Mouse (Mus musculus) layer of hippocampus, postnatal 14 days (tissue): ENCODE measurements at regions not wholly inside any gene's neighbourhood (a gene's known extent, or its start where the extent isn't known, plus 50 kb on each side); places are given as distances from the start of the nearest gene placed in this dataset.

Source experiments
- DNase-seq, 2 experiments: peaks; one replicate each; pipeline ENCODE4 v3.0.0; 2021 to 2022; ENCODE audit warnings: low spot score in 2 of 2, mixed read lengths in 1 of 2

- DNase-seq = no peak
Observed at GRCm38 (mm10) chr9:41328959-41329358, 167.5 kb upstream of the Ubash3b start.

DNA sequence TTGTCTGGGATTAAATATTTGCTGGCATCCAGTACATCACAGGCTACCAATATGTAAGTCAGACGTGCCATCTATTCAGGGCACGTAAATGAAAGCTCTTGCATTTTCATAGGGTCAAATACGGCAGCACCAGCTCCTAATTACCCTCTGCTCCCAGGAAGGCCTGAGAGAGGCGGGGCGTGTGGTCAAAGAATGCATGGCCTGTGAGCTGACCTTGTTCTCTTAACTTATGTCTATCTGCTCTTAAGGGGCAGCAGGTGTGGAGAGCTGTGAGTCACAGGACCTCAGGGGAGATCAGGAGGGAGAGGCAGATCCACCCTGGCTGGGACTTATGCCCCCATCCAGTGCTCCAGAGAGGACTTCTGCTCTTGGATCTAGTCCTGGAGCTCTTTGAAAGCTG, 167.0 kb upstream of the Ubash3b start:
- DNase-seq = no peak

- no peak for DNase-seq
Observed at GRCm38 (mm10) chr9:41328056-41328455, 166.6 kb upstream of the Ubash3b start.

GRCm38 (mm10) chr9:41327561-41327960, 166.1 kb upstream of the Ubash3b start:
- DNase-seq = no peak

GRCm38 (mm10) chr9:41326772-41327560, 165.5 kb upstream of the Ubash3b start:
- peak in 1 of 2 experiments; percentile 15 for DNase-seq

DNA sequence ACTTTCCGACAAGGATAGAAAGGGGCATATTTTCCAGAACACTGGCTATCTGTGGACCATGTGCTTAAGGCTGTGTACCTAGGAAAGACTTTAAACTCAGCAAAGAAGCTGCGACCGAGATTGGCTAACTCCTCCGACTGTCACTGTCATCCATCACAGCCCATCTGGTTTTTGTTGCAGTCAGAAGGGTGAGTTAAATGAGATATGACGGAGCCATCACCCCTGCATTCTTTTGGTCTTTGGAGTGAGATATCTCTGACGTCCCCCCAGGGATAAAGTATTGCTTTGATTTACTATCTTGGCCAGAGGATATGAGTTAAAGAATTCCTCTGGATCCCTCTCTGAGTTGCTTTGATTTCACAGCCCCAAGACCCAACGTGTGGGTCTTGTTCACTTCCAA, 160.0 kb upstream of the Ubash3b start:
- DNase-seq = no peak

GRCm38 (mm10) chr9:41319066-41319465, 157.6 kb upstream of the Ubash3b start:
- DNase-seq = no peak

DNA sequence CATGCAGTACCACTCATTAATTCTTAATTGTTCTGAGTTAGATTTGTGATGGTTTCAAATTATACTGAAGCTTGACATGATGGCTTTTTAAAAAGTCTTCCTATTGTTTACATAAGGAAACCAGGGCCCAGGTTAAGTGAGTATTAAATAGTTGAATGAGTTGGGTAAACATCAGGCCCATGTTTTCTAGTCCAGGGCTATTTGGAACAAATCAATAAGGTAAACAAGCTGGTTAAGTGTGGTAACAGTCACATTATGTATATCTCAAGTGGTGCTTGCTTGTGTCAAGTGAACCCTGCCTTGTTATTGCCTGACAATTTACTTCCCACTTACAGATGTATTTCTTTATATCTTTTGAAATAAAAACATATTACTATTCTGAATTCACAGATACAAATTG, 144.7 kb upstream of the Ubash3b start:
- DNase-seq = no peak

GRCm38 (mm10) chr9:41303494-41303828, 142.0 kb upstream of the Ubash3b start:
- DNase-seq = no peak

GRCm38 (mm10) chr9:41302809-41303493, 141.5 kb upstream of the Ubash3b start:
- peak; percentile 24 to 68 for DNase-seq

- peak in 1 of 2 experiments; percentile 5 for DNase-seq
Observed at GRCm38 (mm10) chr9:41286145-41286468, 124.6 kb upstream of the Ubash3b start.

- no peak for DNase-seq
Observed at GRCm38 (mm10) chr9:41285266-41286144, 124.0 kb upstream of the Ubash3b start.

DNA sequence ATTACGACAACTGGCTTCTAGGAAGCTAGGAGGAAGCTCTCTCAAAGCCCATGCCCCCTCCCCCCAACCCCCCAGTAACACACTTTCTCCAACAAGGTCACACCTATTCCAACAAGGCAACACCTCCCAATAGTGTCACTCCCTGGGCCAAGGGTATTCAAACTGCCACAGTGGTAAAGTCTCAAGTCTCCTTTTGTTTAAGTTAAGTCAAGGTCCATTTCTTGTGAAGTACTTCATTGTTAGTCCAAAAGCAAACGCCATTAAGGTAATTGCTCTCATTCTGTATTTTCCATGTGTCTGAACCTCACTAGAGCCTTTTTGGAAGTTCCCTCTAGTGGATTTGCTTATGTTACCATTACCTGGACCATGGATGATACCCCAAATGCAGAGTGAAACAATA, 116.2 kb upstream of the Ubash3b start:
- no peak for DNase-seq

DNA sequence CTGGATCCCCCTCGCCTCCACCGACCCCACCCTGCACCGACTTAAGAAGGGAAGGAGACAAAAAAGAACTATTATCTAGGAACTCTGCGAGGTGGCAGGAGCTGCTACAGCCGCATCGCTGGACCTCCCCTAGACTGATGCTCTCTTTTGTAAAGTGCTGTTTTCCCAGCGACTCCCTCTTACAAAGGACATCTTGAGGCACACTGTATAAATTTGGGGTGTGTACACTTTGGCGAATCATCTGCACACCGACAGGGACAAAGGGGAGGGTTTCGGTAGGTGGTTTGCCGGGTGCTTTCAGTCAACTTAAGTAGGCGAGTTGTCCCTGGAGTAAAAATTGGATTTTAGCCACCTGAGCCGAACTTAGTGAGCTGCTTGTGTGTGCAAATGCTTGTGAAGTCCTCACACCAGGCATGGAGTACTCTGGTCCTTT, 112.4 kb upstream of the Ubash3b start:
- DNase-seq = peak in 1 of 2 experiments; percentile 13

GRCm38 (mm10) chr9:41273171-41273781, 111.8 kb upstream of the Ubash3b start:
- DNase-seq = peak in 1 of 2 experiments; percentile 19

DNA sequence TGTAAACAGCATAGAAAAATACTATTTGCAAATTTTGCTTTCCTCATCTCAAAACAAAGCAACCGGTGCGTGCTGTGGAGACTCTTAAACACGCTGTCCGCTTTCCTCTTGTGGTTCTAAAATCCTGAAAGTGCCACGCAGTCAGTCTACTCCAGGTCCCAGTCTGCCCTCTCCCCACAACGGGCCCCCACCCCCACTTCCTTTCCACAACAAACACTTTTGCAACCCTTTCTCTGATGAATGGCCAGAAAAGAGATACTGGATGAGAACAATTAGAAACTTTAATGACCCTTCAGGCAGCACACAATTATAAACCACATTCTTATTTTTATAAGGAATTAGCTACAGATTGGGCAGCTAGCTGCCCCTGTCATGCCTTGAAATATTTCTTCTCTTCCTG, 111.1 kb upstream of the Ubash3b start:
- DNase-seq = no peak

GRCm38 (mm10) chr9:41268112-41268511, 106.6 kb upstream of the Ubash3b start:
- DNase-seq = no peak

DNA sequence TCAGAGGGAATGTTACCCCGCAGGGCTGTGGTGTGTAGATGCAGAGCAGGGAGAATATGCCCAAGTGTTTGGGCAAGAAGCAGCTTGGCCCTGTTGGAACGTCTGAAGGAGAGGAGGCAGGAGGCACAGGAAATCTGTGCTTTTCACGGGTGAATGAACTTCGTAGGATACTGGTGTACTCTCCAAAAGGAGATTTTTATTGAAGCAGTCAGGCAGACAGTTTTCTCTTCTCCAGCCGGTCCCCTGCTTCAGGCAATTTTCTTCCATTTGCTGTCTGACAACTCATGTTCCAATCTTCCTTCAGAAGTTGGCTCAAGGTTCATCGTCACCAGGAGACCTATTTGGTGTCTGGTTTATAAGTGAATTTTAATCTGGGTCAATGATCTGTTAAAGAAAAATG, 103.0 kb upstream of the Ubash3b start:
- no peak for DNase-seq

DNA sequence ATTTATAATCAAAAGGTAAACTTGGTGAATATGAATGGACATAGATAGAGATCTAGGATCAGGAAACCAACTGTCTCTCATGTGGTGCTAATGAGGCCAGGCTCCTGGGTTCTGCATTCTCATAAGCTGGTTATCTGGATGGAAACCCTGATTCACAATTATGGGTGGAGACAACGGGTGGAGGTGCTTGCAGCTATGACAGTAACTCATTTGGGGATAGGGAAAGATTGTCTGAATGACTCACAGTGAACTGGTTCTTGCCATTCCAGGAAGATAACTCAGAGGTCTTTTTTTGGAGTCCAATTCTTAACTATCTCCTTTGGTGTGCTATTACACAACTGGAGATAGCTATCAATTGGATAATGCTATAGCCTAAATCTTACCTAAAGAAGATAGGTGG, 95.7 kb upstream of the Ubash3b start:
- DNase-seq = no peak

GRCm38 (mm10) chr9:41242372-41242771, 80.9 kb upstream of the Ubash3b start:
- no peak for DNase-seq

- no peak for DNase-seq
Observed at GRCm38 (mm10) chr9:41239097-41239451, 77.6 kb upstream of the Ubash3b start.
